Mouse (Mus musculus): ENCODE results near the gene Ank2. TPM values are rescaled to one million over a fixed set of nuclear protein-coding genes. Genes with fewer than 3 reads are reported as not detected.

Ank2 gene
- polyA plus RNA-seq, 1 experiment from 2014 or later, result 37.0 TPM

DNA sequence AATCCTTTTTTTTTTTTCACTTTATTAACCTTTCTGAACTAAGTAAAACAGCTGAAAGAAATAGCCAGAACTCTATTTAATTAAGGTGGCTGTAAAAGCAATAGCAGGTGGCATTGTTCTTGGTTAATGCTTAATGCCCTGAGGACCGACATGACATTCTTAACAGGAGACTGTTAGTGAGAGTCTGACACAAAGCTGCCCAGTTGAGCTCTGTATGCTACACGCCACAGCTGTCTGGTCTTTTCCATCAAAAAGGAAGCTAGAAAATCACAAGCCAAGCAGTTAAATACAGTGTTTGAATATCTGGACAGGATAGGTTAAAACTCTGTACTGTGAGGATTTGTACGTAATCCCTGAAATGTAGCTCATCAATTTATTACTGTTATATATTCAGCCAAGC is 368.1 kb downstream of the Ank2 start:
- DNase-seq (ENCODE audit: low spot score) (no peak), ATAC-seq (replicated peaks; ENCODE audit: low FRiP score, low TSS enrichment, low read depth) (no peak)
- Histone ChIP-seq H3K36me3 (ENCODE audit: control insufficient read depth, insufficient read depth, low read length) (no peaks in the 10 kb centered on the region), H3K27ac (ENCODE audit: low read depth) (no peak overlapping the region), H3K27me3 (replicated peaks; ENCODE audit: control insufficient read depth, insufficient read depth, low read length) (no peaks in the 10 kb centered on the region), H3K9ac (ENCODE audit: low read length) (no peak overlapping the region), H3K4me1 (replicated peaks; ENCODE audit: control insufficient read depth, insufficient read depth, low read length) (0 out of 2 replicates have a peak, but pooled peaks cover 11% of the 10 kb centered on the region), H3K9me3 (ENCODE audit: control insufficient read depth, low read length) (no peaks in the 10 kb centered on the region), H3K4me3 (ENCODE audit: low read depth, low read length) (no peak overlapping the region), H3K4me2 (ENCODE audit: low read length) (no peak overlapping the region)
- WGBS, result 55% methylated on average over 3 of the region's 3 CpGs

DNA sequence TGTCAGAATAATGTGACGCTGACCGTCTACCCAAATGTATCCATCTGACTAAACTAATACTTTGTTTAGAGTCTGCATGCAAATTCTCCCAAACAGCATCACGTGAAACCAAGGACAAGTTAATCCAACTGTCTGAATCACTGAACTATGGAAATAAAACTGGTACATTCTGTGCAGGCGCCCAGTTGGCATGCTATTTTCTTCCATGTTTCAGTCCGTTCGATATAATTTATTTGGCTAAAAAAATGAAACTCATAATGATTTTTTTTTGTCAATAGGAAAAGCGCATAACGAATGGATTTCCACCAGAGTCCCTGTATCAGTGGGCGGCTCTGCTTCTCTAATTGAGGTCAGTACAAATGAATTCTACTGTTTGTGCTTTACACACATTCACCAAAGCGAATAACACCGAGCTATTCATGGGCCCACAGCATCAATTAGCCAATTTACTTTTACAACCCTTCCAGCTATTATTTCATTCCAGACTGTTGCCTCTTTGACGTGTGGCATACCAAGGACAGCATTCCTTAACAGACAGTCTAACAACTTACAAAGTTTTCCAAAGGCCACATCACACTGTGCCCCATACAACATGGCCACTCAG is 368.9 kb downstream of the Ank2 start:
- Histone ChIP-seq H3K27me3 (replicated peaks; ENCODE audit: control insufficient read depth, insufficient read depth, low read length) (no peaks in the 10 kb centered on the region), H3K36me3 (ENCODE audit: control insufficient read depth, insufficient read depth, low read length) (no peaks in the 10 kb centered on the region), H3K9ac (ENCODE audit: low read length) (no peak overlapping the region), H3K4me3 (ENCODE audit: low read depth, low read length) (no peak overlapping the region), H3K27ac (ENCODE audit: low read depth) (no peak overlapping the region), H3K4me1 (replicated peaks; ENCODE audit: control insufficient read depth, insufficient read depth, low read length) (peaks cover 14% of the 10 kb centered on the region; the same call in 1 of the 2 replicates), H3K4me2 (ENCODE audit: low read length) (no peak overlapping the region), H3K9me3 (ENCODE audit: control insufficient read depth, low read length) (no peaks in the 10 kb centered on the region)
- 73% methylated on average over 12 of the region's 12 CpGs for WGBS
- no peak for ATAC-seq (replicated peaks; ENCODE audit: low FRiP score, low TSS enrichment, low read depth)
- no peak for DNase-seq (ENCODE audit: low spot score)

DNA sequence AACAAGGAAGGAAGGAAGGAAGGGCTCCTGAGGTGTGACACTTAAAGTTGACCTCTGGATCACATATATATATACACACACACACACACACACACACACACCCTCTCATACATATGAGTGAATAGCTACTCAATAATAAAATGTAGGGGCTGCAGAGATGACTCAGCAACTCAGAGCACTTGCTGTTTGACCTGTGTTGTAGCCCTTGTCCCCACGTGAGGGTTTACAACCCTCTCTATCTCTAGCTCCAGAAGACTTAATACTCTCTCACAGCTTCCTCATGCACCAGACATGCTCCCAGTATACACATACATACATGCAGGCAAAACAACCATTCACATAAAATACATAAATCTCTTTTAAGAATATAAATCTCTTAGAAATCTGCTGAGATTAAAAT is 369.4 kb downstream of the Ank2 start:
- peaks cover 16% of the 10 kb centered on the region; the same call in 1 of the 2 replicates for H3K4me1 ChIP-seq (replicated peaks; ENCODE audit: control insufficient read depth, insufficient read depth, low read length)

GRCm38 (mm10) chr3:127127611-127128010 is 371.5 kb downstream of the Ank2 start:
- H3K36me3 ChIP-seq (ENCODE audit: control insufficient read depth, insufficient read depth, low read length), result no peaks in the 10 kb centered on the region
- no peak overlapping the region for H3K27ac ChIP-seq (ENCODE audit: low read depth)
- H3K4me2 ChIP-seq (ENCODE audit: low read length), result no peak overlapping the region
- DNase-seq (ENCODE audit: low spot score) (no peak), ATAC-seq (replicated peaks; ENCODE audit: low FRiP score, low TSS enrichment, low read depth) (no peak)
- peaks cover 32% of the 10 kb centered on the region for H3K4me1 ChIP-seq (replicated peaks; ENCODE audit: control insufficient read depth, insufficient read depth, low read length)
- WGBS, result 59% methylated on average over 1 of the region's 1 CpGs
- no peak overlapping the region for H3K9ac ChIP-seq (ENCODE audit: low read length)
- no peak overlapping the region for H3K4me3 ChIP-seq (ENCODE audit: low read depth, low read length)
- no peaks in the 10 kb centered on the region for H3K27me3 ChIP-seq (replicated peaks; ENCODE audit: control insufficient read depth, insufficient read depth, low read length)
- H3K9me3 ChIP-seq (ENCODE audit: control insufficient read depth, low read length), result no peaks in the 10 kb centered on the region

More for the DNA sequence above, 369.4 kb downstream of the Ank2 start:
- ATAC-seq (replicated peaks; ENCODE audit: low FRiP score, low TSS enrichment, low read depth) (peak; percentile 68), DNase-seq (ENCODE audit: low spot score) (no peak)
- Histone ChIP-seq H3K27me3 (replicated peaks; ENCODE audit: control insufficient read depth, insufficient read depth, low read length) (no peaks in the 10 kb centered on the region), H3K27ac (ENCODE audit: low read depth) (no peak overlapping the region), H3K4me3 (ENCODE audit: low read depth, low read length) (no peak overlapping the region), H3K9ac (ENCODE audit: low read length) (no peak overlapping the region), H3K9me3 (ENCODE audit: control insufficient read depth, low read length) (no peaks in the 10 kb centered on the region), H3K36me3 (ENCODE audit: control insufficient read depth, insufficient read depth, low read length) (no peaks in the 10 kb centered on the region), H3K4me2 (ENCODE audit: low read length) (no peak overlapping the region)
- WGBS, result 19% methylated on average over 1 of the region's 1 CpGs

GRCm38 (mm10) chr3:127126220-127126619 is 372.9 kb downstream of the Ank2 start:
- no peak overlapping the region for H3K9ac ChIP-seq (ENCODE audit: low read length)

DNA sequence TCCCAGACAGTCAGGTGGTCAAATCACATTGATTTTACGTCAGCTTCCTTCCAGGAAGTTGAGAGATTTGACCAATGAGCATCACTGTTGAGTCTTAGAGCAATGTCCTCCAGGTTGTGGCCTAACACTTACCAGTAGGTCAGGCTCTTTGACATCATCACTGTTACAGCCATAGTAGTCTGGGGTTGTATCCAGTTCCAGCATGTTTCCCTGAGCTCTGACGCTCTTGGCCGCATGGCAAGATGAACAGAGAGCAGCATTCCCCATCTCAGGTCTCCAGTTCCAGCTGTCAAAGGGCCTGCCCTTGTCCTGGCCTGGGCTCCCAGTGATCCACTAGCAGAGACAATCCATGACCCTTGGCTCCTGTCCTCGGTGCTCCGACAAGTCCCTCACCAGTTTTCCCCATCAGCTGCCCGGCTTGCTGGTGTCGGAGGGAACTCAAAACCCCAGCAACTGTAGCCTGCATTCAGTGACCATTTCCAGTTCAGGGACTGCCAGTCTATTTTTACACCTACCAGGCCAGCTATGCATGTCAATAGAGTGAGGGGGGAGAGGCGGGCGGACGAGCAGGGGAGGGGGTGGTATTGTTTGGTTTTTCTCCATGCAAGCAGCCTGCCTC is 374.7 kb downstream of the Ank2 start:
- H3K36me3 ChIP-seq (ENCODE audit: control insufficient read depth, insufficient read depth, low read length), result no peaks in the 10 kb centered on the region
- WGBS, result 48% methylated on average over 10 of the region's 10 CpGs
- no peak overlapping the region for H3K4me3 ChIP-seq (ENCODE audit: low read depth, low read length)
- H3K9me3 ChIP-seq (ENCODE audit: control insufficient read depth, low read length), result no peaks in the 10 kb centered on the region
- ATAC-seq (replicated peaks; ENCODE audit: low FRiP score, low TSS enrichment, low read depth), result no peak
- H3K4me2 ChIP-seq (ENCODE audit: low read length), result no peak overlapping the region; the same call in 1 of the 2 replicates
- no peak for DNase-seq (ENCODE audit: low spot score)
- peaks cover 30% of the 10 kb centered on the region for H3K4me1 ChIP-seq (replicated peaks; ENCODE audit: control insufficient read depth, insufficient read depth, low read length)
- 0 out of 2 replicates have a peak overlapping the region, but pooled peaks have one; percentile 5 for H3K27ac ChIP-seq (ENCODE audit: low read depth)
- H3K9ac ChIP-seq (ENCODE audit: low read length), result no peak overlapping the region
- no peaks in the 10 kb centered on the region for H3K27me3 ChIP-seq (replicated peaks; ENCODE audit: control insufficient read depth, insufficient read depth, low read length)

More at GRCm38 (mm10) chr3:127126220-127126619, 372.9 kb downstream of the Ank2 start:
- no peak for DNase-seq (ENCODE audit: low spot score)
- Histone ChIP-seq H3K9me3 (ENCODE audit: control insufficient read depth, low read length) (no peaks in the 10 kb centered on the region), H3K4me1 (replicated peaks; ENCODE audit: control insufficient read depth, insufficient read depth, low read length) (peaks cover 32% of the 10 kb centered on the region), H3K36me3 (ENCODE audit: control insufficient read depth, insufficient read depth, low read length) (no peaks in the 10 kb centered on the region), H3K4me3 (ENCODE audit: low read depth, low read length) (no peak overlapping the region), H3K27me3 (replicated peaks; ENCODE audit: control insufficient read depth, insufficient read depth, low read length) (no peaks in the 10 kb centered on the region), H3K27ac (ENCODE audit: low read depth) (0 out of 2 replicates have a peak overlapping the region, but pooled peaks have one; percentile 27), H3K4me2 (ENCODE audit: low read length) (no peak overlapping the region)
- WGBS, result 28% methylated on average over 3 of the region's 3 CpGs
- ATAC-seq (replicated peaks; ENCODE audit: low FRiP score, low TSS enrichment, low read depth), result no peak

DNA sequence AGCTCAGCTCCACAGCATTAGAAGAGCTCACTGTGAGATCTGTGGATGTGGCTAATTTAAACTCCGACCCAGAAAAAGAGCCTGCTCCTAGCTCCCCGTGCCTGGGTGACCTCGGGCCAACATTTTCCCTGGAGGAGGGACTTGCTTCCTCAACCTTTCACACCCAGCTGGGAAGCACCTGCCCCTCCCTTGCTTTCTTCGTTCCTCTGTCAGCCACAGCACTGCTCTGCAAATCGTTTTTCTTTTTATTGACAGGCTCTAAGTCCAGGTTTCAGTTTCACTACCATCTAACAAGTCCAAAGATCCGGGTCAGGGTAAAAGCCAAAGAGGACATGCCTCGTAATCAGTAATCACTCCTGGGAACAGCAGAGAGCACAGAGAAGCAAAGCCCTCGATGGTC is 375.8 kb downstream of the Ank2 start:
- DNase-seq (ENCODE audit: low spot score), result no peak
- no peaks in the 10 kb centered on the region for H3K9me3 ChIP-seq (ENCODE audit: control insufficient read depth, low read length)
- H3K36me3 ChIP-seq (ENCODE audit: control insufficient read depth, insufficient read depth, low read length), result no peaks in the 10 kb centered on the region
- peak; percentile 56 for ATAC-seq (replicated peaks; ENCODE audit: low FRiP score, low TSS enrichment, low read depth)
- H3K4me3 ChIP-seq (ENCODE audit: low read depth, low read length), result no peak overlapping the region
- WGBS, result 18% methylated on average over 8 of the region's 8 CpGs
- H3K9ac ChIP-seq (ENCODE audit: low read length), result no peak overlapping the region
- no peak overlapping the region for H3K27ac ChIP-seq (ENCODE audit: low read depth)
- no peaks in the 10 kb centered on the region for H3K27me3 ChIP-seq (replicated peaks; ENCODE audit: control insufficient read depth, insufficient read depth, low read length)
- H3K4me1 ChIP-seq (replicated peaks; ENCODE audit: control insufficient read depth, insufficient read depth, low read length), result peaks cover 30% of the 10 kb centered on the region
- H3K4me2 ChIP-seq (ENCODE audit: low read length), result peak overlapping the region; percentile 31

DNA sequence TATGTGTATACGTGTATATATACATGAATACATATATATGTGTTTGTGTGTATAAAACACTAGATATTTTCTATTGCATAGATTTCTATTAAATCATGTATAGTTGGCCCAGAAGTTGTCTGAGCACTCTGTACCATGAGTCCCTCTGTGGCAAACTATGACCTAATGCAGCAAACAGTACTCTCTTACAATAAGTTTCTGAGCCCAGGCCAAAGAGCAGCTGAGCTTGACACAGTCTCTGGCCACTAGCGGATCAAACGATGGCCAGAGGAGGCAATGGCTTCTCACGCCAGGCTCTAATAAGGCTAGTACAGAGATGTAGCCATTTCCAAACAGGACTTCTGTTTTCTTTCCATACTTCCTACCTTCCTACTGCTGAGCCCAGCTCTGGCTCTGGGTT is 380.4 kb downstream of the Ank2 start:
- H3K4me1 ChIP-seq (replicated peaks; ENCODE audit: control insufficient read depth, insufficient read depth, low read length), result peaks cover 11% of the 10 kb centered on the region
- no peaks in the 10 kb centered on the region for H3K36me3 ChIP-seq (ENCODE audit: control insufficient read depth, insufficient read depth, low read length)
- WGBS, result 89% methylated on average over 4 of the region's 4 CpGs
- no peak overlapping the region for H3K4me3 ChIP-seq (ENCODE audit: low read depth, low read length)
- no peak overlapping the region for H3K9ac ChIP-seq (ENCODE audit: low read length)
- ATAC-seq (replicated peaks; ENCODE audit: low FRiP score, low TSS enrichment, low read depth), result no peak
- no peak for DNase-seq (ENCODE audit: low spot score)
- no peak overlapping the region for H3K27ac ChIP-seq (ENCODE audit: low read depth)
- H3K9me3 ChIP-seq (ENCODE audit: control insufficient read depth, low read length), result no peaks in the 10 kb centered on the region
- H3K4me2 ChIP-seq (ENCODE audit: low read length), result no peak overlapping the region
- no peaks in the 10 kb centered on the region for H3K27me3 ChIP-seq (replicated peaks; ENCODE audit: control insufficient read depth, insufficient read depth, low read length)

GRCm38 (mm10) chr3:127116226-127116625 is 382.9 kb downstream of the Ank2 start:
- Histone ChIP-seq H3K4me1 (replicated peaks; ENCODE audit: control insufficient read depth, insufficient read depth, low read length) (no peaks in the 10 kb centered on the region), H3K4me3 (ENCODE audit: low read depth, low read length) (no peak overlapping the region), H3K9me3 (ENCODE audit: control insufficient read depth, low read length) (no peaks in the 10 kb centered on the region), H3K9ac (ENCODE audit: low read length) (no peak overlapping the region), H3K36me3 (ENCODE audit: control insufficient read depth, insufficient read depth, low read length) (no peaks in the 10 kb centered on the region), H3K27me3 (replicated peaks; ENCODE audit: control insufficient read depth, insufficient read depth, low read length) (no peaks in the 10 kb centered on the region), H3K4me2 (ENCODE audit: low read length) (no peak overlapping the region), H3K27ac (ENCODE audit: low read depth) (no peak overlapping the region)
- 80% methylated on average over 6 of the region's 6 CpGs for WGBS
- DNase-seq (ENCODE audit: low spot score) (no peak), ATAC-seq (replicated peaks; ENCODE audit: low FRiP score, low TSS enrichment, low read depth) (no peak)
